Mouse (Mus musculus) lung, embryonic 15.5 days (tissue): ENCODE results near the gene 2510039O18Rik. TPM values are rescaled to one million over a fixed set of nuclear protein-coding genes. Genes with fewer than 3 reads are reported as not detected.

ENCODE experiments used
- polyA plus RNA-seq: library from polyadenylated mRNA; unstranded; fragments of >200 nt; fragmentation: Nextera tagmentation; extraction: Ambion mirVana; gene quantifications from 2 replicates; pipeline ENCODE4 v1.2.1, GENCODE M21; 2015

2510039O18Rik gene
- polyA plus RNA-seq, 1 experiment from 2014 or later, result 17.0 TPM

Other genes with a start within 250 kb of the 2510039O18Rik start
- not detected in 2 replicates for gene Zfp534, start 238.3 kb upstream of the 2510039O18Rik start, polyA plus RNA-seq
- 5.9 and 6.3 TPM in 2 replicates for gene Zfp984, start 131.1 kb upstream of the 2510039O18Rik start, polyA plus RNA-seq
- 4.6 and 5.0 TPM in 2 replicates for gene Zfp933, start 92.5 kb upstream of the 2510039O18Rik start, polyA plus RNA-seq
- gene Miip, start 72.1 kb upstream of the 2510039O18Rik start, polyA plus RNA-seq, result 44.2 and 44.9 TPM in 2 replicates
- 8.4 and 10.7 TPM in 2 replicates for gene Fv1, start 71.9 kb upstream of the 2510039O18Rik start, polyA plus RNA-seq
- gene Mfn2, start 36.2 kb upstream of the 2510039O18Rik start, polyA plus RNA-seq, result 34.0 and 36.2 TPM in 2 replicates
- 46.3 and 48.4 TPM in 2 replicates for gene Plod1, start 4.1 kb upstream of the 2510039O18Rik start, polyA plus RNA-seq
- 1.6 and 3.8 TPM in 2 replicates for gene Nppb, start 44.9 kb downstream of the 2510039O18Rik start, polyA plus RNA-seq
- gene Nppa, start 59.8 kb downstream of the 2510039O18Rik start, polyA plus RNA-seq, result 72.2 and 157 TPM in 2 replicates
- gene Clcn6, start 97.9 kb downstream of the 2510039O18Rik start, polyA plus RNA-seq, result 4.5 and 5.0 TPM in 2 replicates
- 18.9 and 21.1 TPM in 2 replicates for gene Mthfr, start 98.2 kb downstream of the 2510039O18Rik start, polyA plus RNA-seq
- gene Agtrap, start 147.1 kb downstream of the 2510039O18Rik start, polyA plus RNA-seq, result 13.3 and 15.9 TPM in 2 replicates
- 50.2 and 51.9 TPM in 2 replicates for gene Mad2l2, start 189.5 kb downstream of the 2510039O18Rik start, polyA plus RNA-seq
- gene Draxin, start 189.8 kb downstream of the 2510039O18Rik start, polyA plus RNA-seq, result 0.07 TPM in 1 of 2 replicates, not detected in the other
- gene Fbxo6, start 211.2 kb downstream of the 2510039O18Rik start, polyA plus RNA-seq, result 14.2 and 15.9 TPM in 2 replicates
- 12.1 and 13.4 TPM in 2 replicates for gene Fbxo44, start 219.6 kb downstream of the 2510039O18Rik start, polyA plus RNA-seq
- 1.0 and 1.7 TPM in 2 replicates for gene Fbxo2, start 219.7 kb downstream of the 2510039O18Rik start, polyA plus RNA-seq